Mouse (Mus musculus): ENCODE measurements around the gene Gm10570. TPM values are rescaled to one million over a fixed set of nuclear protein-coding genes. Genes with fewer than 3 reads are reported as not detected.
A peak's percentile ranks its signal among the peaks of the same experiment; 100 is the strongest.

Gm10570 gene
- polyA plus RNA-seq, 1 experiment = 0.25 TPM

DNA sequence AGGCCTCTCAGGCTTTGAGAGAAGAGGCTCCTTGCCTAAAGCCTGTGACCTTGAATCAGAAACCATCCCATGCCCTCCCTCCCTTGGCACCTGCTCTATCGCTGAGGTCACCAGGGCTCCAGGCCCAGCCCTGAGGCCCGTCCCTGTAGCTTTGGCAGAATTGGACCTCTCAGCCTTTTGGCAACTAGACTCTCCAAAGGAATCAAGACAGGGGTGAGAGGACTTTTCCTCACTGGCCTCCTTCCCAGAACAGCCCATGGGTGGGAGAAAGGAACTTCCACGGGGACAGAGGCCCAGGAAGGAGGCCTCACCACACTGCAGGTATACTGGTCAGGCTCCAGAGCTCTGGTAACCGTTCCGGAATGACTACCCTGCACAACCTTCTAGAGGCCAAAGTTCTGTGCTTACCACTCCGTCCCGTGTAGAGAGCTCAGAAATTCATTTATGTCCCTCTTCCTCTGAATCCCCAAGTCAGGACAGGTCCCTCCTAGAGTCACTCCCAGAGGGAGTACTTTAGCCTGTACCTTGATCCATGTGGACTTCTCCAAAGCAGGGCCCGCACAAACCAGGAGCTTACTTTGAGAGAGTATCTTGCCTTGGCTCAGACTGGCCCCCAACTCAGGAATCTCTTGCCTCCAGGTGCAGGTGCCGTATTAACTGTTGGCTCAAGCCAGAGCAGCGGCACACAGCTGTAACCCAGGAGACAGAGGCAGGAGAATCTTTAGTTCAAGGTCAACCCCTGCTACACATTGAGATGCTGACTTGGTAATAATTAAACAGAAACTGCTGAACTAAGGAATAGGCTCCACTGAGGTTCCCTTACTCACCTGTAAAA is 1.5 kb downstream of the Gm10570 start:
- Histone ChIP-seq H3K27ac (ENCODE audit: insufficient read depth, low read depth, low read length) (peak overlapping the region; percentile 100), H3K4me3 (ENCODE audit: insufficient read depth, low read depth, low read length) (peak overlapping the region; percentile 23), H3K4me1 (ENCODE audit: control insufficient read depth, insufficient read depth, low read length) (peaks cover 18% of the 10 kb centered on the region; the same call in 1 of the 2 replicates), H3K36me3 (ENCODE audit: control insufficient read depth, insufficient read depth, low read length) (no peaks in the 10 kb centered on the region), H3K27me3 (replicated peaks; ENCODE audit: control insufficient read depth, insufficient read depth, low read length) (no peaks in the 10 kb centered on the region)
- WGBS = 37% methylated on average over 10 of the region's 10 CpGs
- DNase-seq = peak; percentile 85
- no peak for TF ChIP-seq POLR2A (IDR thresholded peaks at IDR 0.05; ENCODE audit: low read depth, low read length)
- no peak for TF ChIP-seq CTCF (conservative IDR thresholded peaks at IDR 0.05; ENCODE audit: insufficient read depth, insufficient read length, low read depth, low read length)

DNA sequence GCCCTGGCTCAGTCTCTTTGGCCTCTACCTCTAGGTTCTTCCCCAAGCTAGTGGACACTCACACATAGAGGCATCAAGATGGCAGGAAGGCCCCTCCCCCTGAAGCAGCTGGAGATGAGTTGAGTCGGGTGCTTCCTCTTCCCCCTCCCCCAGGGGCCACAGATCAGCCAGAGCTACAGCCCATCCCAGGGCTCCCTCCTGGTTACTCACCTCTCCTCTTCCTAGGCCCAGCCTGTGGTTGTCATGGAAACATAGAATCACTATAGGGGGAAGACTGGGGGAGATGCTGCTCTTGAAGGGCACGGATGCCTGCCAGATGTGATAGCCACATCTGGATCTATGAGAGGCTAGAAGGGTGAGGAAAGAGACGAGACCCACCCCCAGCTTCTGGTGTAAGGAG is 3.7 kb downstream of the Gm10570 start:
- 55% methylated on average over 3 of the region's 3 CpGs for whole genome bisulfite sequencing
- H3K4me3 ChIP-seq (ENCODE audit: insufficient read depth, low read depth, low read length) = no peak overlapping the region
- no peaks in the 10 kb centered on the region for H3K36me3 ChIP-seq (ENCODE audit: control insufficient read depth, insufficient read depth, low read length)
- peaks cover 15% of the 10 kb centered on the region; the same call in 1 of the 2 replicates for H3K4me1 ChIP-seq (ENCODE audit: control insufficient read depth, insufficient read depth, low read length)
- no peak overlapping the region for H3K27ac ChIP-seq (ENCODE audit: insufficient read depth, low read depth, low read length)
- no peaks in the 10 kb centered on the region for H3K27me3 ChIP-seq (replicated peaks; ENCODE audit: control insufficient read depth, insufficient read depth, low read length)
- TF ChIP-seq POLR2A (IDR thresholded peaks at IDR 0.05; ENCODE audit: low read depth, low read length) (no peak), CTCF (conservative IDR thresholded peaks at IDR 0.05; ENCODE audit: insufficient read depth, insufficient read length, low read depth, low read length) (no peak)
- DNase-seq = no peak

GRCm38 (mm10) chr4:130302285-130302870 is 6.1 kb downstream of the Gm10570 start:
- 68% methylated on average over 12 of the region's 12 CpGs for WGBS
- Histone ChIP-seq H3K36me3 (ENCODE audit: control insufficient read depth, insufficient read depth, low read length) (no peaks in the 10 kb centered on the region), H3K4me3 (ENCODE audit: insufficient read depth, low read depth, low read length) (no peak overlapping the region), H3K27me3 (replicated peaks; ENCODE audit: control insufficient read depth, insufficient read depth, low read length) (no peaks in the 10 kb centered on the region), H3K27ac (ENCODE audit: insufficient read depth, low read depth, low read length) (no peak overlapping the region), H3K4me1 (ENCODE audit: control insufficient read depth, insufficient read depth, low read length) (peaks cover 12% of the 10 kb centered on the region; the same call in 1 of the 2 replicates)
- no peak for DNase-seq
- no peak for TF ChIP-seq POLR2A (IDR thresholded peaks at IDR 0.05; ENCODE audit: low read depth, low read length)
- no peak for TF ChIP-seq CTCF (conservative IDR thresholded peaks at IDR 0.05; ENCODE audit: insufficient read depth, insufficient read length, low read depth, low read length)

DNA sequence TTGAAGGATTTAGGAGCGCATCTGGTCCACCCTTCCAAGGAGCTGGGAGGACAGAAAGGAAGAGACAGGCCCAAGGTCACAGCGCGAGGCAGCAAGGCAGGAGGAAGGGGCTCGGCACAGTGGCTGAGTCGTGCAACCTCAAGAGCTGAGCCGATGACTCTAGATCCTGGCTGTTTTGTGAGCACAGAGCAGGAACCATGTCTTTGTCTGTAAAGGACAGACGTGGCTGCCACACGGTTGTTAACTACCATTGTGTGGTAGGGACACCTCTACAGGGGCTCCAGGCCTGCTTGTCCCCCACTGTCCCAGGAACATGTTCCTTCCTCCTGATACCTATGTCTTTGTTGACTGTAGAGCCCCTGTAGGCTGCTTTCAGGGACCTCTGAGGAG is 8.8 kb downstream of the Gm10570 start:
- H3K27ac ChIP-seq (ENCODE audit: insufficient read depth, low read depth, low read length) = no peak overlapping the region
- DNase-seq = no peak
- H3K4me1 ChIP-seq (ENCODE audit: control insufficient read depth, insufficient read depth, low read length) = no peaks in the 10 kb centered on the region; the same call in 1 of the 2 replicates
- no peak overlapping the region for H3K4me3 ChIP-seq (ENCODE audit: insufficient read depth, low read depth, low read length)
- H3K27me3 ChIP-seq (replicated peaks; ENCODE audit: control insufficient read depth, insufficient read depth, low read length) = no peaks in the 10 kb centered on the region
- no peak for TF ChIP-seq POLR2A (IDR thresholded peaks at IDR 0.05; ENCODE audit: low read depth, low read length)
- WGBS = 68% methylated on average over 8 of the region's 8 CpGs
- no peaks in the 10 kb centered on the region for H3K36me3 ChIP-seq (ENCODE audit: control insufficient read depth, insufficient read depth, low read length)

GRCm38 (mm10) chr4:130298877-130299628 is 9.4 kb downstream of the Gm10570 start:
- Histone ChIP-seq H3K27ac (ENCODE audit: insufficient read depth, low read depth, low read length) (no peak overlapping the region), H3K27me3 (replicated peaks; ENCODE audit: control insufficient read depth, insufficient read depth, low read length) (no peaks in the 10 kb centered on the region), H3K4me3 (ENCODE audit: insufficient read depth, low read depth, low read length) (no peak overlapping the region), H3K36me3 (ENCODE audit: control insufficient read depth, insufficient read depth, low read length) (no peaks in the 10 kb centered on the region), H3K4me1 (ENCODE audit: control insufficient read depth, insufficient read depth, low read length) (no peaks in the 10 kb centered on the region; the same call in 1 of the 2 replicates)
- 63% methylated on average over 11 of the region's 11 CpGs for WGBS
- no peak for DNase-seq
- TF ChIP-seq CTCF (conservative IDR thresholded peaks at IDR 0.05; ENCODE audit: insufficient read depth, insufficient read length, low read depth, low read length) = no peak
- TF ChIP-seq POLR2A (IDR thresholded peaks at IDR 0.05; ENCODE audit: low read depth, low read length) = no peak

GRCm38 (mm10) chr4:130297123-130297529 is 11.3 kb downstream of the Gm10570 start:
- H3K36me3 ChIP-seq (ENCODE audit: control insufficient read depth, insufficient read depth, low read length) = no peaks in the 10 kb centered on the region
- WGBS = 14% methylated on average over 13 of the region's 13 CpGs
- H3K27me3 ChIP-seq (replicated peaks; ENCODE audit: control insufficient read depth, insufficient read depth, low read length) = no peaks in the 10 kb centered on the region
- no peak overlapping the region for H3K27ac ChIP-seq (ENCODE audit: insufficient read depth, low read depth, low read length)
- TF ChIP-seq CTCF (conservative IDR thresholded peaks at IDR 0.05; ENCODE audit: insufficient read depth, insufficient read length, low read depth, low read length) (peak; percentile 80), POLR2A (IDR thresholded peaks at IDR 0.05; ENCODE audit: low read depth, low read length) (no peak)
- no peak for DNase-seq
- H3K4me3 ChIP-seq (ENCODE audit: insufficient read depth, low read depth, low read length) = no peak overlapping the region
- no peaks in the 10 kb centered on the region; the same call in 1 of the 2 replicates for H3K4me1 ChIP-seq (ENCODE audit: control insufficient read depth, insufficient read depth, low read length)

Data from kidney, adult 2 months (tissue).